Mouse (Mus musculus) lung, adult 2 months (tissue): Measurements from ENCODE around the gene Tmem116.

Experiments
- CTCF ChIP-seq: fragments of 200-500 bp; IDR thresholded peaks from 2 replicates; pipeline ENCODE4 v1.5.1; 2011; ENCODE audit warnings: mild to moderate bottlenecking, low read length, control low read depth; ENCODE audit not compliant: insufficient read depth
- POLR2A ChIP-seq: fragments of 200-500 bp; IDR thresholded peaks from 2 replicates; pipeline ENCODE4 v1.6.1; 2011; ENCODE audit warnings: low read depth, mild to moderate bottlenecking, control low read depth, low read length, borderline replicate concordance; ENCODE audit errors: extremely low read depth

- TF ChIP-seq POLR2A (no peak), CTCF (no peak)
Observed at GRCm38 (mm10) chr5:121428954-121429353, 22.7 kb upstream of the Tmem116 start.
